Mouse (Mus musculus) stomach, postnatal 0 days (tissue): Measurements from ENCODE around the gene Plod2.

Experiments
- CTCF ChIP-seq: IDR thresholded peaks from 2 replicates; pipeline ENCODE4 v1.5.1; 2016; ENCODE audit warnings: antibody characterized with exemption, low read depth, mild to moderate bottlenecking, moderate library complexity
- EP300 ChIP-seq: optimal IDR thresholded peaks from 2 replicates; pipeline ENCODE3; 2016; ENCODE audit warnings: antibody characterized with exemption

DNA sequence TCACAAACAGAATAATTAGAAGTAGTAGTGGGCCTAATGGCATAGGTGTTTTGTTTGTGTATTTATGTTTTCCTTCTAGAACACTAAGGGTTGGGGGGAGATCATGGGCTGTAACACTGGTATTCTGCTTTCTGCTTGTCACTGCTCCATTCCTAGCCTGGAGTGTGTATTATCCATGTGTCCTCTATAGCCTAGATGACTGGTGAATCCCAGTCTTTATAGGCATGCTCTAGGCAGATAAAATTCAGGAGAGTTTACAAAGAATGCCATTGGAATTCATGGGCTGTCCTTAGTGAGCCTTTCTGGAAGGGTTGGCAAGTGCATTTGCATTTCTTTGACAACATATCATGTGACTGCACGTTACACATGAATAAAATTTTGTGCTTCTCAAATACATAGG lies 44.0 kb downstream of the Plod2 start:
- TF ChIP-seq EP300 (no peak), CTCF (no peak)
